Mouse (Mus musculus) ES-Bruce4 (cell line): Measurements from ENCODE around the gene Leap2. TPM values are rescaled to one million over a fixed set of nuclear protein-coding genes. Genes with fewer than 3 reads are reported as not detected.

ENCODE experiments used
- H3K27ac ChIP-seq: 2 replicates; pipeline ENCODE4 v1.5.1; 2012; ENCODE audit warnings: low read length, inconsistent platforms; ENCODE audit not compliant: insufficient read depth
- H3K27me3 ChIP-seq: 2 replicates; pipeline ENCODE4 v1.6.1; 2012; ENCODE audit warnings: mild to moderate bottlenecking, low read length, inconsistent platforms; ENCODE audit not compliant: control insufficient read depth, poor library complexity, insufficient read depth, severe bottlenecking
- H3K36me3 ChIP-seq: 2 replicates; pipeline ENCODE4 v1.6.1; 2012; ENCODE audit warnings: inconsistent platforms, mild to moderate bottlenecking, low read length, moderate library complexity; ENCODE audit not compliant: control insufficient read depth, poor library complexity, insufficient read depth, severe bottlenecking
- H3K4me1 ChIP-seq: one replicate; pipeline ENCODE4 v1.8.1; 2011; ENCODE audit warnings: low read length; ENCODE audit not compliant: control insufficient read depth, insufficient read depth
- H3K4me3 ChIP-seq: 2 replicates; pipeline ENCODE4 v1.5.1; 2011; ENCODE audit warnings: low read depth, mild to moderate bottlenecking, low read length
- H3K9ac ChIP-seq: 2 replicates; pipeline ENCODE4 v1.6.1; 2012; ENCODE audit warnings: low read depth, mild to moderate bottlenecking, inconsistent platforms; ENCODE audit not compliant: poor library complexity, severe bottlenecking
- H3K9me3 ChIP-seq: replicated peaks from 2 replicates; pipeline ENCODE4 v1.6.1; 2012; ENCODE audit warnings: mild to moderate bottlenecking, low read length, inconsistent platforms; ENCODE audit not compliant: control insufficient read depth, poor library complexity, insufficient read depth, severe bottlenecking
- CTCF ChIP-seq: IDR thresholded peaks from one replicate; pipeline ENCODE4 v1.8.1; 2011; ENCODE audit warnings: low read depth, low read length
- EP300 ChIP-seq: IDR thresholded peaks from 2 replicates; pipeline ENCODE4 v1.6.1; 2011; ENCODE audit warnings: low read depth, low read length; ENCODE audit not compliant: insufficient read depth
- POLR2A ChIP-seq: IDR thresholded peaks from one replicate; pipeline ENCODE4 v1.8.1; 2011; ENCODE audit warnings: low read length; ENCODE audit not compliant: insufficient read depth
- polyA plus RNA-seq: library from polyadenylated mRNA; stranded (reverse); fragments of >200 nt; gene quantifications from 2 replicates; pipeline ENCODE4 v1.2.4, GENCODE M21; 2011; ENCODE audit warnings: low read depth; ENCODE audit not compliant: missing spikeins, insufficient read depth, insufficient read length

The Leap2 gene
- polyA plus RNA-seq, 1 experiment, result not detected

DNA sequence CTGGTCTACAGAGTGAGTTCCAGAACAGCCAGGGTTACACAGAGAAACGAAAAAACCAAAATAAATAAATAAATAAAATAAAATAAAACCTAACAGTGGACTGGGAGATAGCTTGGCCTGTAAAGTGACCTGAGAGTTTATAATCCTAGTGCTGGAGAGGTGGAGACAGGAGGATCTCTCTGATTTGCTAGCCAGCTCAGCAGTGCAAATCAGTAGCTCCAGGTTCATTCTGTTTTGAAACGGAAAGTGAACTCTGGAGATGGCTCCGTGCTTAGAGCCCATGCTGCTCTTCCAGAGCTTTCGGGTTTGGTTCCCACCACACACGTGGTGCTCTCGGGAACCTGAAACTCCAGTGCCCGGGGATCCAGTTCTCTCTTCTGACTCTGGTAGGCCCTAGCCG is 25.0 kb upstream of the Leap2 start:
- H3K36me3 ChIP-seq, result no peaks in the 10 kb centered on the region
- TF ChIP-seq EP300, result no peak
- no peak for TF ChIP-seq CTCF

DNA sequence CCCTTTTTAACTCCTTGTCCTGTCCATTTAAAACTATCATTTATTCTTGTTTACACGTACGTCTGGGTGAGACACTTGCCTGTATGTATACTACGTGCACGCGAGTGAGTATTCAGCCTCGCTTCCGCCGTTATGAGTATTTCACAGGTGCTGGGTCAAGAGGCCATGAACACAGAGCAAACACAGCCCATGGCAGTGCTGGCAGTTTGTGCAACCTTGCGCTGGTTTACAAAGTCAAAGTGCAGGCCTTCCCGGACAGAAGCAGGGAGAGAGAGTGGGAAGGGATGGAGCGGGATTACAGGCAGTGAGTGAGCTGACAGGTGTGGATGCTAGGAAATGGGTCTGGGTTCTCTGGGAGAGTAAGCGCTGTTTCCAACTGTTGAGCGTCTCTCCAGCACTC is 23.2 kb upstream of the Leap2 start:
- no peaks in the 10 kb centered on the region for H3K9me3 ChIP-seq
- TF ChIP-seq POLR2A (no peak), CTCF (no peak), EP300 (no peak)
- H3K27me3 ChIP-seq, result no peaks in the 10 kb centered on the region
- H3K4me1 ChIP-seq, result no peaks in the 10 kb centered on the region
- no peaks in the 10 kb centered on the region for H3K36me3 ChIP-seq
- H3K27ac ChIP-seq, result no peak overlapping the region
- H3K4me3 ChIP-seq, result no peak overlapping the region
- no peak overlapping the region for H3K9ac ChIP-seq

More for the DNA sequence above, 25.0 kb upstream of the Leap2 start:
- Histone ChIP-seq H3K27ac (no peak overlapping the region), H3K27me3 (no peaks in the 10 kb centered on the region), H3K4me1 (no peaks in the 10 kb centered on the region), H3K4me3 (no peak overlapping the region), H3K9ac (no peak overlapping the region), H3K9me3 (no peaks in the 10 kb centered on the region)

DNA sequence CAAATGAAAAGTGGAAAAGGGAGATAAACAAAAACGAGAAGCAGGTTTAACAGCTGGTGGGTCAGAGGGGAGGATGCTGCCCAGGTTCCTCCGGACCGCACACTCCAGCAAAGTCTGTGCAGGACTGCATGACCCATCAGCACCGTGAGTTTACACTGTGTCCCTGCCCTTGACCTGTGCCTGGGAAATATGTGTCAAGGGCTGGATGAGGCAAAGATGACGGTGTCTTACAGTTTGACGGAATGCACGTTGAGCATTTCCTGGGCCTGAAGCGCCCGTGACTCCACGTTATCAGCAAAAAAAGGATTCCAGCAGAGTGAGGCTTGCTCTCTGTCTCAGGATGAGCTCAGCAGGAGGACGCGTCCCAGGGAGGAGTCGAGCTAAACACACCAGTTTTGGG is 22.6 kb upstream of the Leap2 start:
- Histone ChIP-seq H3K36me3 (no peaks in the 10 kb centered on the region), H3K9ac (no peak overlapping the region), H3K9me3 (no peaks in the 10 kb centered on the region), H3K27ac (no peak overlapping the region), H3K4me1 (no peaks in the 10 kb centered on the region), H3K27me3 (no peaks in the 10 kb centered on the region), H3K4me3 (no peak overlapping the region)
- TF ChIP-seq POLR2A (no peak), EP300 (no peak), CTCF (no peak)

DNA sequence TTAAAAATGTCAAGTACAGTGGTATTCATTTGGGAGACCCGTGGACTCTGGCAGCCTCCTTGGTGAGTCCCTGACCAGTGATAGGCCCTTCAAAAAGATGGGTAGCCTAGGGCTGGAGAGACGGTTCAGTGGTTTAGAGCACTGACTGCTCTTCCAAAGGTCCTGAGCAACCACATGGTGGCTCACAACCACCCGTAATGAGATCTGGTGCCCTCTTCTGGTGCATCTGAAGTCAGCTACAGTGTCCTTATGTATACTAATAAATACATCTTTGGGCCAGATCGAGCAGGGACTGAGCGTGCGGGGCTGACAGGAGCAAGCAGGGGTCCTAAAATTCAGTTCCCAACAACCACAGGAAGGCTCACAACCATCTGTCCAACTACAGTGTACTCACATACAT is 20.9 kb upstream of the Leap2 start:
- H3K27ac ChIP-seq, result no peak overlapping the region
- TF ChIP-seq CTCF (peak; percentile 55), POLR2A (no peak)
- H3K27me3 ChIP-seq, result no peaks in the 10 kb centered on the region
- no peak overlapping the region for H3K9ac ChIP-seq
- no peaks in the 10 kb centered on the region for H3K9me3 ChIP-seq
- no peaks in the 10 kb centered on the region for H3K36me3 ChIP-seq
- no peak overlapping the region for H3K4me3 ChIP-seq
- H3K4me1 ChIP-seq, result no peaks in the 10 kb centered on the region

DNA sequence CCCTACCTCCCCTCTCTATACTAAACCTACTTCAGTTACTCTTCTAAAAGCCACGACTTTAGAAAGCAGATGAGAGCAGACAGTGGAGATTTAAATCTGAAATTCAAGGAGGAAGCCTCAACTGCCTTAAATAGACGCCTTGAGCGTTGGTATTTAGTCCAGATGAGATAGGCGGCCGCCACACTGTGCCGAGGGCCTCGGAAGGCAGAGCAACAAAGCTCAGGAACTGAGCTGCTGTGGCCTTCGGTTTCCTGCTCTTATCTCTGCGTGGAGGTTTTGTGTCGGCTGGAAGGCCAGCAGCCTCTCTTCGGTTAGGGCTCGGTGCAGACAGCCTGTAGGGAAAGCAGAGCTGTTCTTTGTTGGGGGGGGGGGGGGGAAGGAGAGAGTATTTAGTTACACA is 19.0 kb upstream of the Leap2 start:
- Histone ChIP-seq H3K27me3 (no peaks in the 10 kb centered on the region), H3K9me3 (no peaks in the 10 kb centered on the region), H3K9ac (no peak overlapping the region), H3K4me3 (no peak overlapping the region), H3K4me1 (no peaks in the 10 kb centered on the region), H3K36me3 (no peaks in the 10 kb centered on the region), H3K27ac (no peak overlapping the region)
- TF ChIP-seq EP300 (no peak), CTCF (no peak), POLR2A (no peak)

DNA sequence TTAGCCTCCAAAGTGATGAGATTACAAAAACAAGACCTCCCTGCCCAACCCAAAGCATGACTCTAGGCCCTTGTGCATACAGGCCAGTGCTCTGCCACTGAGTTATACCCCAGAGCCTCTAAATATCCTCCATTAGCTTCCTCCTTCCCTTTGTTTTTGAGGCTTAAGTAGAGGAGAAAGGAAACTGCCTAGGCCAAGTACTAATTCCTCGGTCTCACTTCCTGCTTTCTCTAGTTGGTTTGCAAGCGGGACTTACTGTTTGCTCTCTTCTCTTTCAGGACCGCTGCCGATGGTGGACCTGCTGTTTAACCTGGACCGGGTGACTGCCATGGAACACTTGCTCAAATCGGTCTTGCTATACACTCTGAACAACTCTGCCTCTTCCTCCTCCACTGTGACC is 13.4 kb upstream of the Leap2 start:
- no peaks in the 10 kb centered on the region for H3K36me3 ChIP-seq
- no peak overlapping the region for H3K4me3 ChIP-seq
- H3K27me3 ChIP-seq, result no peaks in the 10 kb centered on the region
- H3K9ac ChIP-seq, result no peak overlapping the region
- no peaks in the 10 kb centered on the region for H3K9me3 ChIP-seq
- H3K27ac ChIP-seq, result no peak overlapping the region
- H3K4me1 ChIP-seq, result no peaks in the 10 kb centered on the region
- TF ChIP-seq CTCF, result no peak
- TF ChIP-seq POLR2A, result no peak
- no peak for TF ChIP-seq EP300

DNA sequence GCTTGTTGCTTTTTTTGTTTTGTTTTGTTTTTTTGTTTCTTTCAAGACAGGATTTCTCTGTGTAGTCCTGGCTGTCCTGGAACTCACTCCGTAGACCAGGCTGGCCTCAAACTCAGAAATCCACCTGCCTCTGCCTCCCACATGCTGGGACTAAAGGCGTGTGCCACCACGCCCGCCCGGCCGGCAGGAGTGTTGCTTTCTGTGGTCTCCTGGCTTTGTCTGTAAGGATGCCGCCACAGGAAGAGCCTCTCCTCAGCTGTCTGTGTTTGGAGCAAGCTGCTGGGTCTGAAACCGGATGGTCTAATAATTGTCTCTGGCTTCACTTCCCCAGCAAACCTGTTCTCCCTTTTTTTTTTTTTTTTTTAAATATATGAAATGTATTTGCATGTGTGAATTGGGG is 12.5 kb upstream of the Leap2 start:
- Histone ChIP-seq H3K36me3 (no peaks in the 10 kb centered on the region), H3K27ac (no peak overlapping the region), H3K9me3 (no peaks in the 10 kb centered on the region), H3K4me3 (no peak overlapping the region), H3K9ac (no peak overlapping the region), H3K27me3 (no peaks in the 10 kb centered on the region), H3K4me1 (no peaks in the 10 kb centered on the region)
- TF ChIP-seq EP300, result no peak
- no peak for TF ChIP-seq CTCF
- no peak for TF ChIP-seq POLR2A
